Mouse (Mus musculus): ENCODE results near the gene Fbxl12. TPM values are rescaled to one million over a fixed set of nuclear protein-coding genes. Genes with fewer than 3 reads are reported as not detected.

The Fbxl12 gene
- total RNA-seq, 1 experiment from 2014 or later: 12.6 TPM

- ATAC-seq (replicated peaks; ENCODE audit: insufficient number of reproducible peaks, low FRiP score, low TSS enrichment, poor library complexity, severe bottlenecking): peak; percentile 97
Observed at GRCm38 (mm10) chr9:20607100-20607974, 37.2 kb downstream of the Fbxl12 start.

- no peak for ATAC-seq (replicated peaks; ENCODE audit: insufficient number of reproducible peaks, low FRiP score, low TSS enrichment, poor library complexity, severe bottlenecking)
Observed at GRCm38 (mm10) chr9:20606269-20606668, 38.3 kb downstream of the Fbxl12 start.

- no peak for ATAC-seq (replicated peaks; ENCODE audit: insufficient number of reproducible peaks, low FRiP score, low TSS enrichment, poor library complexity, severe bottlenecking)
Observed at GRCm38 (mm10) chr9:20601270-20601669, 43.3 kb downstream of the Fbxl12 start.

- ATAC-seq (replicated peaks; ENCODE audit: insufficient number of reproducible peaks, low FRiP score, low TSS enrichment, poor library complexity, severe bottlenecking): peak; percentile 99
Observed at GRCm38 (mm10) chr9:20581175-20581634, 63.4 kb downstream of the Fbxl12 start, which contains the start of gene Zfp846. Gene Zfp846, plus strand, starts transcription at chr9:20581291.

- no peak for ATAC-seq (replicated peaks; ENCODE audit: insufficient number of reproducible peaks, low FRiP score, low TSS enrichment, poor library complexity, severe bottlenecking)
Observed at GRCm38 (mm10) chr9:20576591-20576990, 68.0 kb downstream of the Fbxl12 start.

GRCm38 (mm10) chr9:20571060-20571459, 73.5 kb downstream of the Fbxl12 start:
- no peak for ATAC-seq (replicated peaks; ENCODE audit: insufficient number of reproducible peaks, low FRiP score, low TSS enrichment, poor library complexity, severe bottlenecking)

Other genes starting within 250 kb of the Fbxl12 start
- gene Zfp26, start 184.6 kb downstream of the Fbxl12 start, total RNA-seq (2017): 27.5 to 45.4 TPM (median 31.6 TPM) in 3 replicates
- 10.9 to 21.2 TPM (median 15.1 TPM) in 3 replicates for gene Zfp426, start 152.0 kb downstream of the Fbxl12 start, total RNA-seq (2017)
- gene Zfp266, start 123.3 kb downstream of the Fbxl12 start, total RNA-seq (2017): 27.5 to 43.8 TPM (median 36.4 TPM) in 3 replicates
- gene Zfp846, start 63.5 kb downstream of the Fbxl12 start, total RNA-seq (2017): 5.1 to 8.3 TPM (median 7.2 TPM) in 3 replicates
- 124 to 185 TPM (median 175 TPM) in 3 replicates for gene Ubl5, start 1.9 kb downstream of the Fbxl12 start, total RNA-seq (2017)
- 7.1 to 11.7 TPM (median 8.4 TPM) in 3 replicates for gene Pin1, start 7.3 kb upstream of the Fbxl12 start, total RNA-seq (2017)
- gene Olfm2, start 101.6 kb upstream of the Fbxl12 start, total RNA-seq (2017): not detected in 3 replicates
- 0.11 TPM in 1 of 3 replicates, not detected in the others for gene Col5a3, start 170.3 kb upstream of the Fbxl12 start, total RNA-seq (2017)
- not detected in 3 replicates for gene Rdh8, start 173.7 kb upstream of the Fbxl12 start, total RNA-seq (2017)
- 5.2 to 12.0 TPM (median 11.8 TPM) in 3 replicates for gene A230050P20Rik, start 223.9 kb upstream of the Fbxl12 start, total RNA-seq (2017)
- gene Angptl6, start 235.0 kb upstream of the Fbxl12 start, total RNA-seq (2017): 0.49 to 0.57 TPM in 2 of 3 replicates, not detected in the other
- 24.4 to 44.1 TPM (median 26.9 TPM) in 3 replicates for gene Ppan, start 243.4 kb upstream of the Fbxl12 start, total RNA-seq (2017)

Data from monocyte, adult 5-6 weeks (primary cell).